Mouse (Mus musculus): ENCODE results near the gene Ror1.

Ror1 gene

GRCm38 (mm10) chr4:100208081-100208480 is 112.5 kb downstream of the Ror1 start:
- no peak for TF ChIP-seq GATA4 (IDR thresholded peaks at IDR 0.05; ENCODE audit: insufficient replicate concordance, low read length)

GRCm38 (mm10) chr4:100209106-100209505 is 113.5 kb downstream of the Ror1 start:
- no peak for TF ChIP-seq GATA4 (IDR thresholded peaks at IDR 0.05; ENCODE audit: insufficient replicate concordance, low read length)

- no peak for TF ChIP-seq GATA4 (IDR thresholded peaks at IDR 0.05; ENCODE audit: insufficient replicate concordance, low read length)
Measured at GRCm38 (mm10) chr4:100211331-100211730, 115.7 kb downstream of the Ror1 start.

GRCm38 (mm10) chr4:100214324-100215215 is 119.0 kb downstream of the Ror1 start:
- no peak for TF ChIP-seq GATA4 (IDR thresholded peaks at IDR 0.05; ENCODE audit: insufficient replicate concordance, low read length)

GRCm38 (mm10) chr4:100216587-100216986 is 121.0 kb downstream of the Ror1 start:
- no peak for TF ChIP-seq GATA4 (IDR thresholded peaks at IDR 0.05; ENCODE audit: insufficient replicate concordance, low read length)

GRCm38 (mm10) chr4:100219026-100219425 is 123.4 kb downstream of the Ror1 start:
- no peak for TF ChIP-seq GATA4 (IDR thresholded peaks at IDR 0.05; ENCODE audit: insufficient replicate concordance, low read length)

- no peak for TF ChIP-seq GATA4 (IDR thresholded peaks at IDR 0.05; ENCODE audit: insufficient replicate concordance, low read length)
Measured at GRCm38 (mm10) chr4:100219599-100219998, 124.0 kb downstream of the Ror1 start.

GRCm38 (mm10) chr4:100221978-100222737 is 126.6 kb downstream of the Ror1 start:
- no peak for TF ChIP-seq GATA4 (IDR thresholded peaks at IDR 0.05; ENCODE audit: insufficient replicate concordance, low read length)

GRCm38 (mm10) chr4:100223532-100223931 is 127.9 kb downstream of the Ror1 start:
- no peak for TF ChIP-seq GATA4 (IDR thresholded peaks at IDR 0.05; ENCODE audit: insufficient replicate concordance, low read length)

- TF ChIP-seq GATA4 (IDR thresholded peaks at IDR 0.05; ENCODE audit: insufficient replicate concordance, low read length) = no peak
Measured at GRCm38 (mm10) chr4:100223965-100224364, 128.4 kb downstream of the Ror1 start.

GRCm38 (mm10) chr4:100226619-100227018 is 131.0 kb downstream of the Ror1 start:
- TF ChIP-seq GATA4 (IDR thresholded peaks at IDR 0.05; ENCODE audit: insufficient replicate concordance, low read length) = no peak

GRCm38 (mm10) chr4:100228106-100228505 is 132.5 kb downstream of the Ror1 start:
- TF ChIP-seq GATA4 (IDR thresholded peaks at IDR 0.05; ENCODE audit: insufficient replicate concordance, low read length) = no peak

- no peak for TF ChIP-seq GATA4 (IDR thresholded peaks at IDR 0.05; ENCODE audit: insufficient replicate concordance, low read length)
Measured at GRCm38 (mm10) chr4:100230245-100230644, 134.7 kb downstream of the Ror1 start.

- no peak for TF ChIP-seq GATA4 (IDR thresholded peaks at IDR 0.05; ENCODE audit: insufficient replicate concordance, low read length)
Measured at GRCm38 (mm10) chr4:100230963-100231362, 135.4 kb downstream of the Ror1 start.

- TF ChIP-seq GATA4 (IDR thresholded peaks at IDR 0.05; ENCODE audit: insufficient replicate concordance, low read length) = peak; percentile 81
Measured at GRCm38 (mm10) chr4:100231906-100232305, 136.3 kb downstream of the Ror1 start.

- TF ChIP-seq GATA4 (IDR thresholded peaks at IDR 0.05; ENCODE audit: insufficient replicate concordance, low read length) = no peak; the same call in 1 of the 2 replicates
Measured at GRCm38 (mm10) chr4:100232541-100232940, 136.9 kb downstream of the Ror1 start.

Data from liver, adult (tissue).